Mouse (Mus musculus) lung, postnatal 25 days (tissue): ENCODE measurements around the gene Rpain.

ENCODE experiments used
- DNase-seq: peaks from one replicate; pipeline ENCODE4 v3.0.0; 2022; ENCODE audit warnings: low spot score

Rpain gene

GRCm38 (mm10) chr11:71001167-71001566 is 31.2 kb downstream of the Rpain start:
- no peak for DNase-seq

- DNase-seq, result no peak
Measured at GRCm38 (mm10) chr11:71003611-71004315, 33.8 kb downstream of the Rpain start.

GRCm38 (mm10) chr11:71004316-71004773 is 34.3 kb downstream of the Rpain start, which contains the start of gene Dhx33:
Gene Dhx33, minus strand, starts transcription at chr11:71004437.
- DNase-seq, result peak; percentile 98

GRCm38 (mm10) chr11:71005046-71005445 is 35.0 kb downstream of the Rpain start:
- DNase-seq, result no peak

GRCm38 (mm10) chr11:71007026-71007425 is 37.0 kb downstream of the Rpain start:
- DNase-seq, result no peak

GRCm38 (mm10) chr11:71007831-71008230 is 37.8 kb downstream of the Rpain start:
- peak; percentile 50 for DNase-seq

- peak; percentile 24 for DNase-seq
Measured at GRCm38 (mm10) chr11:71008321-71008720, 38.3 kb downstream of the Rpain start.

- DNase-seq, result peak; percentile 76
Measured at GRCm38 (mm10) chr11:71012743-71013142, 42.7 kb downstream of the Rpain start.

- no peak for DNase-seq
Measured at GRCm38 (mm10) chr11:71017051-71017450, 47.0 kb downstream of the Rpain start.

GRCm38 (mm10) chr11:71018416-71019200 is 48.6 kb downstream of the Rpain start:
- DNase-seq, result no peak

- peak; percentile 100 for DNase-seq
Measured at GRCm38 (mm10) chr11:71019201-71020068, 49.4 kb downstream of the Rpain start, which contains the start of the genes Mis12 and Derl2. Gene Mis12, plus strand, starts transcription at chr11:71019611. Gene Derl2, minus strand, starts transcription at chr11:71019841.
